Mouse (Mus musculus): ENCODE measurements at regions not wholly inside any gene's neighbourhood (a gene's known extent, or its start where the extent isn't known, plus 50 kb on each side); places are given as distances from the start of the nearest gene placed in this dataset.

DNA sequence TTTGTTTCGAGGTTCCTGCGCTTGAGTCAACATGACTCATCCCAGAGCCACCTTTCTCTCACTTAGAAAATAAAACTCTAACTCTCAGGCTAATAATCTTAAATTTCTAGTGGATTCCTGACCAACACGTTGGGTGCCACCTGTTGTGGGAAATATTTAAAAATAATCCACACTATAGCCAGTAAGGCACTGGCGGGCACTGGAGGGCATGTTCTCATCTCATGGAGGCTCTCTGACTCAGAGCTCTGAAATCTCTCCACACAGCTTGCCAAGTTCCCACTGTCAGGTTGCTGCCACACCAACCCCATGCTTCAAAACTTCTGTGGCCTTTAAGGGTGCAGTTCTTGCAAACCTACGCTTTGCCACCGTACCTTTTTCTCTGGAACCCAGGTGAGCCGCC is 644.8 kb downstream of the Slc22a22 start:
- in situ Hi-C loops (cut with MboI, MseI) = no loop called here

DNA sequence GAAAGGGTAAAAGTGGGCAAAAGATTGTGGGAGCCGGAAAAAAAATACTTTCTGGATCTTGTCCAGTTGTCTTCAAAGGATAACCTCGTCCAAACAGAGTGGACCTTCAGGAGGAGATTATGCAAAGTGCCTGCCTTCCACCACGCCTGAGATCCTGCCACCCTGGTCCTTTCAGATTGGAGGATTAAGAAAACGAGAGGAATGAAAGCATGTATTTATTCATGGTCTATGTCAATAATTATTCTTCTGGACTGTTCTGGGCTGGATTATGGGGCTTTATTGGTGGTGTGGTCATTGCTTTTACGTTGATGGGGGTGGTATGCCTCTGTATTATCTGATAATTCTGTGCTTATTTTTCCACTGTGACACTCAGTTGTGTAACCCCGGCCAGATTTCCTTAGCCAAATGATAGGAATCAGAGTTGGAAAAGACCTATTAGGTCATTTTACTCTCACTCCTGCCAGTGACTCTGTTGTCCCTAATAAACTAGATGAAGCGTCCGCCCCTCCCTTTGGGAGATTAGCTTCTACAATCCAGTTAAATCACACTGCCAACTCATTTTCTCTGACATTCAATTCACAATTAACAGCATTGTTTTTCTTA is 656.3 kb downstream of the Slc22a22 start:
- in situ Hi-C loops (cut with MboI, MseI) = no loop called here

DNA sequence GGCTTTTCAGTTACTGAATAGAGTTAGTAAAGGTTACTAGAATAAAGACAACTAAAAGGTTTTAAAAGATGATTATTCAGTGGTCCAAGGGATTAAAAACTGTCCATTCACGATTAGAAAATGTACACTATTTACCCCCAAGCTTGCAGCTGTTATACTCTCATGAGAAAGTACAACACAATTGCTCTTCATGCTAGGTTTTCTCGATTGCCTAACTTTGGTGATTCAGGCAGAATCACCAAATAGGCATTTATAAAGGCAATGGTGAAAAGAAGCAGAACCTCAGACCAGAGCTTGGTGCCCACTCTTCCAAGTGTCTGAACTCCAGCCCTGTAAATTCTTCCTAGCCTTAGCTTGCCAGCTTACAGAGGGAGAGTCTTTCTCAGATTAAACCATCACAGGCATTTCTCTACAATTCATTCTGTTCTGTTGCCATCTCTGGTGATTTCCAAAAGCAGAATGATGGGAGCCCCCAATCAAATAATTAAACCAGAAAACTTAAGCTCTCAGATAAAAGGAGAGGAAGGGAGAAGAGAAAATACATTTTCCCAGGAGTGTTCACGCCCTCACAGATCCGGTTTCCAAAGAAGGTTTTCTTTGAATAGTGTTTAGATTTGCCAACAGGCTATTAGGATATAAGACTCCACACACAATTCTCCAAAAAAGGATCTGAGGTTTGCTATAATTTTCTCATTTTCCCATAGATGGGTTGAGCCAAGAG is 657.0 kb downstream of the Slc22a22 start:
- in situ Hi-C loops (cut with MboI, MseI) = no loop called here

DNA sequence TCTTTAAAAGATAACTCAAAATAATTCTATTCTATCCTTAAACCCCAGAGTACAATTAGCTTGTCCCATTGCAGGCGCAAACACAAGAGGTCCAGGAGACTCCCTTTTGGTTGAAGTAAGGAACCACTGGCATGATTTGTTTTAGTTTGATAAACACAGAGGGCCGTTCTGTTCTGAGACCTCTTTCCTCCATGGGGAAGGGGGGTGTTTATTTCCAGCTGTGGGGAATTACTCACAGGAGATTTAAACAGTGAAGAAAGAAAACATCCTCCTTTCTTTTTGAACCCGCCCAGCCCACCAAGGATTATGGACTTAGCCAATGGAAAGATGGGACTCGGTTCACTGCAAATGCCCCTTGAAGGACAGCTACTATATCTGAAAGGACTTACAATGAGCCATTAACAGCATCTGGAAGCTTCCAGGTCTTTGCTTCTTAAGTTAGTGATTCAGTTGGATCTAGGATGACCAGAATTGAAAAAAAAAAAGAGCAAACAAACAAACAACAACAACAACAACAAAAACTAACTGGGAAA is 659.2 kb downstream of the Slc22a22 start:
- in situ Hi-C loops (cut with MboI, MseI) = no loop called here

DNA sequence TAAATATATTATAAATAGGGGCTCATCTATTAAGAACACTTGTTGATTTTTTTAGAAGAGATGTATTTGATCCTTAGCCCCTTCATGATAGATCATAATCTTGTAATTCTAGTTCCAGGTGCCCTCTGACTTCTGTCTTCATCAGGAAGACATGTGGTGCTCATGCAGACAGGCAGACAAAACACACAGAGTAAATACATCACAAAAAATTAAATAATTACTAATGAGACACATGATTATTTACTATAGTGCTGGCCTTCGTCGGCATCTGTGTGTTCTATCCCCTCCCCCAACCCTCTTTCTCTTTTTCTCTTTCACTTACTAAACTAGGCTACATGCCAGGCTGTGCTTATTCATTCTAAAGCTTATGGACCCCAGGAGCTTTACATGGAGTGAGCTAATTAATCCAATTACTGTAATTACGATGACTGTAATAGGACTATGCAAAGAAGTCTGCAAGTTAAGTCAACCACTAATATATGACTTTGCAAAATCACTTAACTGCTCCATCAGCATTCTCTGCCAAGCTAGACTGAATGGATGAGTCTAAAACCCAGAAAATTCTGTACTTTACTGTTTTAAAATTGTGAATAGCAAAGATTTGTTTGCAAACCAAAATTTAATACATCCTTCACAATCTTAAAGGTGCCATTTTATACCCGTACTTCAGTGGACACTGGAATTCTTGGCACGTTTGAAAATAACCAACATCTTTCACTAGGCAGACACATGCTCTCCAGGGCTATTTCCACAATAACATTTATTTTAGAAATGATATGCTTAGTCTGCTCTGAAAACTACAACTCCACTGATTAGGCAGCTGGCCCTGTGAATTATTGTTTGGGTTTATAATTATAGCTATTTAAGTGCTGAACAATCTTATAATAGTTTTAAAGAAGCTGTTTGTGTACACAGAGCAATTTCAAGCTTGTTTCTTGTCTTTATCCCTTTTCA is 659.9 kb downstream of the Slc22a22 start:
- in situ Hi-C loops (cut with MboI, MseI) = no loop called here

DNA sequence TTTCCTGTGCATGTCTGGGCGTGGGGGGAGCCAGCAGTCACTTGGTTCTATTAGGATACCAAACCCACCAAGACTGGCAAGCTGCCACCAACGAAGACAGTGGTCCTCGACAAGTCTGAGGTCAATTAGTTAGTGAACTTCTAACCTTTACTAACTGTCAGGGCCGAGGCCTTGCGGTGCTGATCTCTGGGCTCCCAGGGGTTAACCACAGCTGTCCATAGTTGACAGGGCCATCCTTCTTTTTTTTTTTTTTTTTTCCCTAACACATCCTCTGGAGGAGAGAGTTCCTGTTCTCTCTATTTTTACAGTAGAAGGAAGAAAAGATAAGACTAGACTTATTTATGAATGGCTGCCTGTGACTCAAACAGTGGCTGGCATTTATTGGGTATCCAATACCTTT is 663.5 kb downstream of the Slc22a22 start:
- in situ Hi-C loops (cut with MboI, MseI) = no loop called here

DNA sequence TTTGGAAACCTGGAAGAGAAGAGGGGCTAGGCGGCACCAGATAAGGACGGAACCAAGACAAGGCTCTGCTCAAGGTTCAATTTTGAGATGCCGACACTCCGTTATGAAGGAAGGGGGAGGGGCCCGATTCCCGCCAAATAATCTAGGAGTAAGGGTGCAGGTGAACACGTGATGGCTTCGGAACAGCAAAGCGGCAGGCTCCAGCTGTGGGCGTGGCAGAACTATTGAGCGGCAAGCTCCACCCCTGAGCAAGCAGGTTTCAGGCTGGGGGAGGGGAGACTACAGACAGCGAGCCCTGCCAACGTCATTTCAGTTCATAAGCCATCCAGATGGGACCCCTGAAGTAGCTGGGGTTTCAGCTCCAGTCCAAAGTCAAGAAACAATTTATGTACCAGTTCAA is 667.3 kb downstream of the Slc22a22 start:
- in situ Hi-C loops (cut with MboI, MseI) = no loop called here

DNA sequence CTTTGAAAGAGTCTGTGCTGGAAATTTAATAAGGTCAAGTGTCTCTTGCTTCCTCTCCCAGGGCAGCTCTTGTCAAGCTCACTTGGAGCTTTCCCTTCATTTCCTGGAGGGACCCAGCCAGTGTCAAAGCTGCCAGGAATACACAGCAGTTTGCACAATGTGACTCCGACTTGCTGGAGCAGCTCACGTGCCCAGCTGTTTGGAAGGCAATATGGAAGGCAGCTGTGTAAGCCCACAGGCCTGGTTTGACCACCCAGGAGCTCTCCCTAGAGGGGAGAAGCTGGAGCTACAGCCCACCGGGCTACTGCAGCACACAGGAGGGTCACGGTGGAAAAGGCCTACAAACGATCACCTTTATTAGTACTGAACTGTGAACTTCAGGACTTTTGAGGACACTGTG is 669.8 kb downstream of the Slc22a22 start:
- in situ Hi-C loops (cut with MboI, MseI) = no loop called here

DNA sequence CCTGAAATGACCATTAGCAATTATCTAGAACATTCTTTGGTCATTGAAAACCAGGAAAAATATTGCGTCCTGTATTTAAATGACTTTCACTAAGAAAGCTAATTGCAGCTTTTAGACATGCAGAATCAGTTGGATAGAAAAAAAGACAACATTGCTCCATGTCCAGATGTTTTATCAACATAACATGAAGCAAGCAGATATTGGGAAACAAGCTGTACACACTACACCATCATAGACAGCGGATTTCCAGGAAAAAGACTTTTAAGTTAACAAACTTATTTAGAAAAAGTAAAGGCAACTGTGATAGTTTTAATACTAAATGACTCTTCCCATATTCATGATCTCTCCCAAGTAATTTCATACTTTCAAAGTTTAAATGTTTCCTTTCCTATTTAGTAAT is 675.5 kb downstream of the Slc22a22 start:
- in situ Hi-C loops (cut with MboI, MseI) = no loop called here

DNA sequence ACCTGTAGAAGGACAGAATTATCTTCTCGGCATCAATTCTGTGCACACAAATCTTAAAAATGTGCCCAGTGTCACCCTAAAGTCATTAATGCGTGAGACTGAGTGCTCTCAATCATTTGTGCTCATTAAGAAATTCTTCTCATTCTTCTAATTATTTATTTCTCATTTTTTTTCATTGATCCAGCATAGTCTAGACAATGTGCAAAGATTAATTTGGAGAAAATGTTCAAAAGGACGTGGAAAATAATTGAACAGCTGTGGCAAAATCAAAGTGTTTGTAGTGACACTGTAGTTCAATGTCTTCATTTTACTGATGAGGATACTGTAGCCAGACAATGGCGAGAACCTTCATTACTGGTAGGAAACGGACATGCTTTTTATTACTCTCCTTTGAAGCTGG is 702.0 kb downstream of the Slc22a22 start:
- in situ Hi-C loops (cut with MboI, MseI) = no loop called here

DNA sequence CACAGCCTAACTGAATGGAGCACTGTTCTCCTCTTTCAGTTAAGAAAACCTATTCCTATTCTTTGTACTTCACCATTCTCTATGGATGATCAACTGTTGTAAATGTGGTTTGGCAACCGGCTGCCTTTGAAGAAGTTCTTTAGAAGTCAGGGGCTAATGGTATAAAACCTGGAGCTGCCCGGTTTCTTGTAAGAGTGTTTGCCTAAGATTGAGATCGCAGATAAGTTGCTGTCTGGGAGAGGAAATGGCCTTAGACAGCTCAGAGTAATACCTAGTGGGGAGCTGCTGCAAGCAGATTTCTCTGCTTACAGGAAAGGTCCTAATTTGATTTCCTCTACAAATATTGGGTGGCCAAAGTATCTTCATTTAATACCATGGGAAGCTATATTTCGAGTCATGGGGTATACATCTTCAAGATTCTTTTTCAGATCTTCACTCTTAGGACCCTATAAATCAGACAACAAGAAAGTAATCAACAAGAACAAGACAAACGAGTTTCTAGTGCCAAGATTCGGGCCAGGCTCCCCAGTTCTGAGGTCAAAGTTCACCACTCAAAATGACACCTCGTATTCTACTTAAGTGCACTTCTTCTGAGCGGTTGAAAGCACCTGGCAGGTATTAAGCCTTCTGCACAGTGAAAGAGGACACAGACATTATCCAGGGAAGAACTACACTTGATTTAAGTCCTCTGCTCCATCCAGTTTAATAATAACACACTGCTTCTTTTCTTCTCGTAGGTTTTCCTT is 702.6 kb downstream of the Slc22a22 start:
- in situ Hi-C loops (cut with MboI, MseI) = no loop called here

DNA sequence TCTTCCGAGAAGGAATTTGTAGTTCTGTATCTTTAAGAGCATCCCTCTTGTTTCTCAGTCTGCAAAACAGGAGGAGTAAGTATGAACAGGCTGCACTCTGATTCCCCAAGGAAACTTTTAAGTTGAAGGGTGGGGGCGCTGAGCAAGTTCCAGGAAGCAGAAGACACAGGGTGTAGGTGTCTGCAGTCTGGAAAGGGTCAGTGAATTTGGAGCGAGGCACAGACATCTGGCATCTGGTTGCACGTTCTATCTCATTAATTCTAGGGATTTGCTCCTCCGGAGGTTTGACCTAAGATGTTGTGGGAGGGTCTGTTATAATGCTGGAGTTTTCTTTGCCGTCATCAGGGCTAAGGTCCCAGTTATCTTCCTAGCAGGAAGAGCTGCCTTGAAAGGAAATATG is 711.1 kb downstream of the Slc22a22 start:
- in situ Hi-C loops (cut with MboI, MseI) = no loop called here

DNA sequence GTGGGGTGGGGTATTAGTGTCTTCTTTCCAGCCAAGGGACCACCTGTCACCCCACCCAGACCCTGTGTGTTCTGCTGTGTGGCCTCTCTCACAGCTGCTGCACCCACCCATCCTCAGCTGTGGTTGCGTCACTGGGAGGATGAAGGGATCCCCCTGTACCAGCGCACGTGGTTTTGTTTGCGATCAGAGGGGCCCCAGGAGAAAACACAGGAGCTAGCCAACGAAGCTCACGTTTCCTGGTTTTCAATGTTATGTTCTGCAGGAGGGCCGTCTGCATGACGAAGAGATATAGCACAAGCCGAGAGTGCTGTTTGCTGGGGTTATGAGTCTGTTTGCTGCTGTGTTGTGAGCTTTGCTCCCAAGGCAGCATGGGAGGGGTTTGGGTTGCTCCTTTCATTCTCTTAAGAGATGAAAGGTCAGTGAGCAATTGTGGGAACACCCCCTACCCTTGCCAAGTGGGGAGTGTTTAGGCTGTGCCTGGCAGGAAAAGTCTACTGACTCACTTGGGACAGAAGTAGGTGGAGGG is 712.4 kb downstream of the Slc22a22 start:
- in situ Hi-C loops (cut with MboI, MseI) = no loop called here

DNA sequence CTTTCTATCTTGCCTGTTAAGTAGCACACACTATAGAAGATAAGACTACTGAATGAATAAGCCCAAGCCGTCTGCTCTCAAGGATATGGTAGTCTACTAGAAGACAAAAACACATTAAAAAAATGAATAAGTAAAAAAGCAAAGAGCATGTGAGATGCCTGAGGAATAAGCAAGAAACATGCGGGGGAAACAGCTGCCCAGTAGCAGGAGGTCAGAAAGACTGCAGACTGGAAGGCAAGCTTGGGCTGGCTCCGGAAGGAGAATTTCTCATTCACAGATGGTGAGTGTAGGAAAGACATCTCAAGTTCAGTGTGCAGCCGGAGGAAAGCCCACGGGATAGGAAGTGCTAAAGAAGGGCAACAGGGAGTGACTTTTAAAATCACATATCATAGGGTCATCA is 713.4 kb downstream of the Slc22a22 start:
- in situ Hi-C loops (cut with MboI, MseI) = no loop called here

DNA sequence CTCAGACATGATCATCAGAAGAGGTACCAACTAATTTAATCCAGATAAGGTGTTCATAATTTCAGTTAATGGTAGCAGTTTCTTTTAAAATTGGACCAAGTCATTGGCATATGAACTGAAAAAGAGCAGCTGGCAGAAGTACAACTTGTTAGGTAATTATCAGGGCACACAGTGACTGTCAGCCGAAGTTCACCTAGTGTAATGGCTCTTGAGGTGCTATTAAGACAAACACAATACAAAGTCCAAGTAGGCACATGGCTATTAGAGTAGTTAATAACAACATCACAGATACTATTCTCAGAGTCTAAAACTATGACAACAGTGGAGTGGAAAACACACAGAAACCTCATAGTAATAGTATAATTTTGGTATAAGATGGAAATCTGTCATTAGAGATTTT is 730.7 kb downstream of the Slc22a22 start:
- in situ Hi-C loops (cut with MboI, MseI) = no loop called here

DNA sequence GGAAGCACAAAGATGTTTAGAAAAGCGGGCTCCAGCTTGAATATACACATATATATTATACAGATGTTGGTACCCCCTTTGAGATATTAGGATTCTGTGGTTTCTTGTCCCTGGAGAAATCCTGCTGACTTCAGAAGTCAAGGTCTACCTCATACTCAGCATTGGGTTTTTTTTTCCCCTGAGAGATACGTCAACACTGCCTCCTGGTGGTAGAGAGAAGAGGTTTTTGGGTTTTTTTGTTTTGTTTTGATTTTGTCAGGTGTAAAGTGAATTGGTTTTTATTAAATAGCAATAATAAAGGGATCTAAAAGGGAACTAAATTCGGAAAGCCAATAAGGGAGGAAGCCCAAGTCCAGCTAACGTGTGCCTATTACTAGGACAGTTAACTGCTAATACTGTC is 732.5 kb downstream of the Slc22a22 start:
- in situ Hi-C loops (cut with MboI, MseI) = no loop called here
